Mouse (Mus musculus): ENCODE data around the gene Golga2. TPM values are rescaled to one million over a fixed set of nuclear protein-coding genes. Genes with fewer than 3 reads are reported as not detected.

The Golga2 gene
- 16.7 and 21.1 TPM in 2 replicates for polyA plus RNA-seq (2016; fragmentation: Nextera tagmentation; extraction: Ambion mirVana)

GRCm38 (mm10) chr2:32287334-32287840 lies at the start of gene Golga2:
Golga2 (plus strand) TSS chr2:32287384.
- no peak for DNase-seq (ENCODE audit: low spot score)
- WGBS: under 1% methylated on average over 23 of the region's 23 CpGs

GRCm38 (mm10) chr2:32237571-32237970 lies 49.6 kb upstream of the Golga2 start:
- no peaks in the 10 kb centered on the region for H3K27me3 ChIP-seq (ENCODE audit: low read depth, poor library complexity, severe bottlenecking)
- H3K9me3 ChIP-seq (replicated peaks): no peaks in the 10 kb centered on the region
- H3K27ac ChIP-seq (replicated peaks): peak overlapping the region; percentile 88; the same call in 1 of the 2 replicates
- WGBS: 54% methylated on average over 4 of the region's 4 CpGs
- peaks cover 30% of the 10 kb centered on the region for H3K4me1 ChIP-seq
- DNase-seq (ENCODE audit: low spot score): no peak
- H3K4me3 ChIP-seq: peak overlapping the region; percentile 70
- peaks cover 59% of the 10 kb centered on the region for H3K36me3 ChIP-seq

More at GRCm38 (mm10) chr2:32287334-32287840, at the start of gene Golga2:
- H3K27ac ChIP-seq (replicated peaks): peak within 1 kb of the TSS; percentile 95
- peaks cover 23% of the 10 kb centered on the region for H3K4me1 ChIP-seq
- peaks cover 38% of the 10 kb centered on the region for H3K36me3 ChIP-seq
- H3K9me3 ChIP-seq (replicated peaks): no peaks in the 10 kb centered on the region
- no peaks in the 10 kb centered on the region for H3K27me3 ChIP-seq (ENCODE audit: low read depth, poor library complexity, severe bottlenecking)
- peak within 1 kb of the TSS; percentile 100 for H3K4me3 ChIP-seq

GRCm38 (mm10) chr2:32238708-32239435 lies 48.3 kb upstream of the Golga2 start:
- no peaks in the 10 kb centered on the region for H3K9me3 ChIP-seq (replicated peaks)
- H3K27ac ChIP-seq (replicated peaks): no peak overlapping the region
- WGBS: 89% methylated on average over 9 of the region's 9 CpGs
- no peak for DNase-seq (ENCODE audit: low spot score)
- no peak overlapping the region for H3K4me3 ChIP-seq
- H3K27me3 ChIP-seq (ENCODE audit: low read depth, poor library complexity, severe bottlenecking): no peaks in the 10 kb centered on the region
- H3K4me1 ChIP-seq: peaks cover 30% of the 10 kb centered on the region
- peaks cover 59% of the 10 kb centered on the region for H3K36me3 ChIP-seq

- peaks cover 18% of the 10 kb centered on the region for H3K4me1 ChIP-seq
- no peaks in the 10 kb centered on the region for H3K27me3 ChIP-seq (ENCODE audit: low read depth, poor library complexity, severe bottlenecking)
- H3K27ac ChIP-seq (replicated peaks): no peak overlapping the region
- no peaks in the 10 kb centered on the region for H3K9me3 ChIP-seq (replicated peaks)
- peaks cover 65% of the 10 kb centered on the region for H3K36me3 ChIP-seq
- 89% methylated on average over 5 of the region's 5 CpGs for WGBS
- no peak overlapping the region for H3K4me3 ChIP-seq
- no peak for DNase-seq (ENCODE audit: low spot score)
Measured at GRCm38 (mm10) chr2:32240591-32240990, 46.6 kb upstream of the Golga2 start.

- Histone ChIP-seq H3K4me1 (peaks cover 1% of the 10 kb centered on the region), H3K27ac (replicated peaks) (no peak overlapping the region), H3K27me3 (ENCODE audit: low read depth, poor library complexity, severe bottlenecking) (no peaks in the 10 kb centered on the region), H3K9me3 (replicated peaks) (no peaks in the 10 kb centered on the region), H3K4me3 (no peak overlapping the region), H3K36me3 (peaks cover 89% of the 10 kb centered on the region)
- WGBS: 86% methylated on average over 4 of the region's 4 CpGs
- DNase-seq (ENCODE audit: low spot score): no peak
Measured at GRCm38 (mm10) chr2:32242986-32243385, 44.2 kb upstream of the Golga2 start.

GRCm38 (mm10) chr2:32246741-32247140 lies 40.4 kb upstream of the Golga2 start:
- no peaks in the 10 kb centered on the region for H3K4me1 ChIP-seq
- peaks cover 99% of the 10 kb centered on the region for H3K36me3 ChIP-seq
- H3K27me3 ChIP-seq (ENCODE audit: low read depth, poor library complexity, severe bottlenecking): no peaks in the 10 kb centered on the region
- no peak overlapping the region for H3K4me3 ChIP-seq
- H3K9me3 ChIP-seq (replicated peaks): no peaks in the 10 kb centered on the region
- no peak for DNase-seq (ENCODE audit: low spot score)
- 83% methylated on average over 4 of the region's 4 CpGs for WGBS
- no peak overlapping the region for H3K27ac ChIP-seq (replicated peaks)

- Histone ChIP-seq H3K4me1 (no peaks in the 10 kb centered on the region), H3K27me3 (ENCODE audit: low read depth, poor library complexity, severe bottlenecking) (no peaks in the 10 kb centered on the region), H3K36me3 (peaks cover 100% of the 10 kb centered on the region), H3K4me3 (no peak overlapping the region), H3K9me3 (replicated peaks) (no peaks in the 10 kb centered on the region), H3K27ac (replicated peaks) (no peak overlapping the region)
- WGBS: 86% methylated on average over 10 of the region's 10 CpGs
- no peak for DNase-seq (ENCODE audit: low spot score)
Measured at GRCm38 (mm10) chr2:32248377-32249361, 38.5 kb upstream of the Golga2 start.

- Histone ChIP-seq H3K36me3 (peaks cover 96% of the 10 kb centered on the region), H3K9me3 (replicated peaks) (no peaks in the 10 kb centered on the region)
Measured at GRCm38 (mm10) chr2:32251791-32252527, 35.2 kb upstream of the Golga2 start.

GRCm38 (mm10) chr2:32252658-32253057 lies 34.5 kb upstream of the Golga2 start:
- Histone ChIP-seq H3K36me3 (peaks cover 96% of the 10 kb centered on the region), H3K9me3 (replicated peaks) (no peaks in the 10 kb centered on the region), H3K27ac (replicated peaks) (no peak overlapping the region), H3K27me3 (ENCODE audit: low read depth, poor library complexity, severe bottlenecking) (no peaks in the 10 kb centered on the region), H3K4me3 (no peak overlapping the region), H3K4me1 (no peaks in the 10 kb centered on the region)
- WGBS: 94% methylated on average over 5 of the region's 5 CpGs
- no peak for DNase-seq (ENCODE audit: low spot score)

More at GRCm38 (mm10) chr2:32251791-32252527, 35.2 kb upstream of the Golga2 start:
- 92% methylated on average over 12 of the region's 12 CpGs for WGBS
- H3K4me1 ChIP-seq: no peaks in the 10 kb centered on the region
- no peaks in the 10 kb centered on the region for H3K27me3 ChIP-seq (ENCODE audit: low read depth, poor library complexity, severe bottlenecking)
- H3K4me3 ChIP-seq: no peak overlapping the region
- no peak for DNase-seq (ENCODE audit: low spot score)
- no peak overlapping the region for H3K27ac ChIP-seq (replicated peaks)

- H3K9me3 ChIP-seq (replicated peaks): no peaks in the 10 kb centered on the region
- no peak for DNase-seq (ENCODE audit: low spot score)
- no peak overlapping the region for H3K27ac ChIP-seq (replicated peaks)
- no peak overlapping the region for H3K4me3 ChIP-seq
- no peaks in the 10 kb centered on the region for H3K27me3 ChIP-seq (ENCODE audit: low read depth, poor library complexity, severe bottlenecking)
- H3K4me1 ChIP-seq: no peaks in the 10 kb centered on the region
- 95% methylated on average over 1 of the region's 1 CpGs for WGBS
- H3K36me3 ChIP-seq: peaks cover 96% of the 10 kb centered on the region
Measured at GRCm38 (mm10) chr2:32253352-32253751, 33.8 kb upstream of the Golga2 start.

- no peaks in the 10 kb centered on the region for H3K27me3 ChIP-seq (ENCODE audit: low read depth, poor library complexity, severe bottlenecking)
- peaks cover 91% of the 10 kb centered on the region for H3K36me3 ChIP-seq
- H3K4me3 ChIP-seq: no peak overlapping the region
- no peak for DNase-seq (ENCODE audit: low spot score)
- no peak overlapping the region for H3K27ac ChIP-seq (replicated peaks)
- H3K4me1 ChIP-seq: peaks cover 11% of the 10 kb centered on the region
- 91% methylated on average over 5 of the region's 5 CpGs for WGBS
- H3K9me3 ChIP-seq (replicated peaks): no peaks in the 10 kb centered on the region
Measured at GRCm38 (mm10) chr2:32254563-32254962, 32.6 kb upstream of the Golga2 start.

GRCm38 (mm10) chr2:32256273-32256672 lies 30.9 kb upstream of the Golga2 start:
- Histone ChIP-seq H3K27me3 (ENCODE audit: low read depth, poor library complexity, severe bottlenecking) (no peaks in the 10 kb centered on the region), H3K27ac (replicated peaks) (no peak overlapping the region), H3K36me3 (peaks cover 74% of the 10 kb centered on the region), H3K9me3 (replicated peaks) (no peaks in the 10 kb centered on the region), H3K4me1 (peaks cover 19% of the 10 kb centered on the region), H3K4me3 (no peak overlapping the region)
- WGBS: 94% methylated on average over 11 of the region's 11 CpGs
- DNase-seq (ENCODE audit: low spot score): no peak
